Mouse (Mus musculus): ENCODE results near the gene Eml4.

GRCm38 (mm10) chr17:83382752-83383151 lies 32.0 kb downstream of the Eml4 start:
- TF ChIP-seq POLR2A (IDR thresholded peaks at IDR 0.05; ENCODE audit: extremely low read depth, insufficient read depth, low read length) (no peak), CTCF (IDR thresholded peaks at IDR 0.05; ENCODE audit: extremely low read depth, insufficient read depth, low read length) (no peak)

Measured in cortical plate, adult 2 months (tissue).